Mouse (Mus musculus) colon, adult 2 months (tissue): ENCODE results near the gene Riok1. TPM values are rescaled to one million over a fixed set of nuclear protein-coding genes. Genes with fewer than 3 reads are reported as not detected.

Experiments
- polyA plus RNA-seq: library from polyadenylated mRNA; depleted of rRNA; stranded (reverse); fragments of >200 nt; gene quantifications from 2 replicates; pipeline ENCODE4 v1.2.3, GENCODE M21; 2012; rRNA removed

Riok1 gene
- 9.9 and 14.1 TPM in 2 replicates for polyA plus RNA-seq

GRCm38 (mm10) chr13:38036343-38037043 is at the start of gene Riok1:
Gene Riok1, plus strand, starts transcription at chr13:38036995.

GRCm38 (mm10) chr13:37993704-37994404 is 42.9 kb upstream of the Riok1 start, which contains the start of gene Ssr1:
Gene Ssr1, minus strand, starts transcription at chr13:37994217.

GRCm38 (mm10) chr13:38037044-38037687 is 371 bp downstream of the Riok1 start, which contains the start of gene Cage1:
Gene Cage1, minus strand, starts transcription at chr13:38037069.

Other genes with a start within 250 kb of the Riok1 start
- 5.4 and 5.8 TPM in 2 replicates for gene Ssr1, start 42.8 kb upstream of the Riok1 start, polyA plus RNA-seq
- 0.13 and 0.20 TPM in 2 replicates for gene Cage1, start 74 bp downstream of the Riok1 start, polyA plus RNA-seq
- gene Dsp, start 114.3 kb downstream of the Riok1 start, polyA plus RNA-seq = 32.5 and 42.9 TPM in 2 replicates
- 23.4 and 36.7 TPM in 2 replicates for gene Snrnp48, start 167.9 kb downstream of the Riok1 start, polyA plus RNA-seq